Mouse (Mus musculus) thymus, adult 2 months (tissue): ENCODE data around the gene Fcer2a. TPM values are rescaled to one million over a fixed set of nuclear protein-coding genes. Genes with fewer than 3 reads are reported as not detected.

Source experiments
- DNase-seq: peaks from one replicate; pipeline ENCODE4 v3.0.0; 2021
- H3K27ac ChIP-seq: fragments of 200-500 bp; 2 replicates; pipeline ENCODE4 v1.5.1; 2012; ENCODE audit warnings: low read length, control low read depth; ENCODE audit not compliant: control insufficient read depth, insufficient read depth
- H3K27me3 ChIP-seq: fragments of 200-500 bp; 2 replicates; pipeline ENCODE4 v1.6.1; 2012; ENCODE audit warnings: mild to moderate bottlenecking, low read length, moderate library complexity, mixed read lengths; ENCODE audit not compliant: control insufficient read depth, insufficient read depth
- H3K36me3 ChIP-seq: fragments of 200-500 bp; 2 replicates; pipeline ENCODE4 v1.6.1; 2012; ENCODE audit warnings: mild to moderate bottlenecking, low read length, moderate library complexity; ENCODE audit not compliant: control insufficient read depth, insufficient read depth
- H3K4me1 ChIP-seq: fragments of 200-500 bp; replicated peaks from 2 replicates; pipeline ENCODE4 v1.6.1; 2012; ENCODE audit warnings: low read length; ENCODE audit not compliant: control insufficient read depth, insufficient read depth
- H3K4me3 ChIP-seq: fragments of 200-500 bp; 2 replicates; pipeline ENCODE4 v1.5.1; 2012; ENCODE audit warnings: mild to moderate bottlenecking, low read length, control low read depth, moderate library complexity; ENCODE audit not compliant: control insufficient read depth, insufficient read depth
- CTCF ChIP-seq: fragments of 200-500 bp; IDR thresholded peaks from 2 replicates; pipeline ENCODE4 v1.5.1; 2012; ENCODE audit warnings: mild to moderate bottlenecking, control low read depth, low read length, moderate library complexity, borderline replicate concordance; ENCODE audit not compliant: control insufficient read depth, poor library complexity, insufficient read depth; ENCODE audit errors: extremely low read depth
- POLR2A ChIP-seq: fragments of 200-500 bp; IDR thresholded peaks from 2 replicates; pipeline ENCODE4 v1.6.1; 2012; ENCODE audit warnings: mild to moderate bottlenecking, low read length, control low read depth, moderate library complexity; ENCODE audit not compliant: control insufficient read depth, poor library complexity, insufficient read depth; ENCODE audit errors: extremely low read depth
- WGBS: fragments of 180-500 bp; shearing (Covaris S2); methylation state at CpG from one replicate; pipeline ENCODE4 v1.1.7; 2018; 5-methylcytosine and 5-hydroxymethylcytosine counted together
- polyA plus RNA-seq: library from polyadenylated mRNA; depleted of rRNA; stranded (reverse); fragments of >200 nt; gene quantifications from 2 replicates; pipeline ENCODE4 v1.2.3, GENCODE M21; 2012

Gene Fcer2a
- polyA plus RNA-seq, 1 experiment, result 5.8 TPM

DNA sequence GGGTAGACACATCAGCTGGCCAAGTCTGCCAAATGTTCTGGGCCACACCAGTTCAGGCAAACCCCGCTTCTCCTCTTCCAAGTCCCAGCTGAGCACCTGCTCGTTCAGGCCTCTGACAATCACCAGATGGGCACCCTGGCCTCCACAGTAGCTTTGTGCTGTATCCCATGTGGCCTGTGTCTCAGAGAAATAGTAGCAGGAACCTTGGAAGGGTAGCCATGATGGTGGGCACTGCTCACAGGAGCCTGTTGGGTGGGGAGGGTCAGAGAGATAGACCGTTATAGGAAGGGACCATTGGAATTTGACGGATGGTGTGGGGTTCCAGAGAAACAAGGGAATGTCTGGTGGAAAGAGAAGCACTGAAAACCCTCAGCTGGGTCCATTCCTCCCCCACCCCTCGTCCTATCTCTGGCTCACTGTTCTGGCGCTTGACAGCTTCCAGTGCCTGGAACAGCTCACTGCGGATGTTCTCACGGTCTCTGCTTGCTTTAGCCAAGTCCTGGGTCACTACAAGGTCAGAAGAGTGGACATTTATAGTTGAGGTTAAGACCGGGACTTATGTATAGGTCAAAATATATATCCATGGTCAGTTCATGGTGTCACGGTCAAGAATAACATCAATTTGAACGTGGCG, 23.5 kb upstream of the Fcer2a start:
- H3K4me1 ChIP-seq, result no peaks in the 10 kb centered on the region
- 93% methylated on average over 12 of the region's 12 CpGs for WGBS
- DNase-seq, result no peak
- no peaks in the 10 kb centered on the region for H3K36me3 ChIP-seq
- H3K27me3 ChIP-seq, result no peaks in the 10 kb centered on the region
- H3K27ac ChIP-seq, result no peak overlapping the region
- TF ChIP-seq CTCF (no peak), POLR2A (no peak)
- no peak overlapping the region for H3K4me3 ChIP-seq

DNA sequence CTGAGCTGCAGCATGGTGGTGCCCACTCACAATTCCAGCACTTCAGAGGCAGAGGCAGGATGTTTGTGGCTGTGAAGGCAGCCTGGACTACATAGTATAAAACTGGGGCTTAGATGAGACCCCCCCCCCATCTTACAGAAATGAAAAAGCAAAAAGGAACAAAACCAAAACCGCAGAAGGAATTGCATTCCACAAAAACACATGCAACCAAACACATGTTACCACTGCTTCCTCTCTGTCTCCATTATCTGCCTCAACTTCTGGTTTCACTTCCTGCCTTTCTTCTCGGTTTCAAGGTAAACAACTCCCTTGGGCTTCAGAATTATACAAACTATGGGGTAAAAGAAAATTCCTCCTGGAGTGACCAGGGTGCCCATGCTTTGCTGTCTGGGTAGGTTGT, 17.7 kb upstream of the Fcer2a start:
- 2% methylated on average over 2 of the region's 2 CpGs for WGBS
- Histone ChIP-seq H3K4me1 (peaks cover 12% of the 10 kb centered on the region), H3K36me3 (no peaks in the 10 kb centered on the region), H3K4me3 (no peak overlapping the region), H3K27me3 (no peaks in the 10 kb centered on the region), H3K27ac (peak overlapping the region; percentile 19; the same call in 1 of the 2 replicates)
- DNase-seq, result no peak
- no peak for TF ChIP-seq POLR2A
- no peak for TF ChIP-seq CTCF

DNA sequence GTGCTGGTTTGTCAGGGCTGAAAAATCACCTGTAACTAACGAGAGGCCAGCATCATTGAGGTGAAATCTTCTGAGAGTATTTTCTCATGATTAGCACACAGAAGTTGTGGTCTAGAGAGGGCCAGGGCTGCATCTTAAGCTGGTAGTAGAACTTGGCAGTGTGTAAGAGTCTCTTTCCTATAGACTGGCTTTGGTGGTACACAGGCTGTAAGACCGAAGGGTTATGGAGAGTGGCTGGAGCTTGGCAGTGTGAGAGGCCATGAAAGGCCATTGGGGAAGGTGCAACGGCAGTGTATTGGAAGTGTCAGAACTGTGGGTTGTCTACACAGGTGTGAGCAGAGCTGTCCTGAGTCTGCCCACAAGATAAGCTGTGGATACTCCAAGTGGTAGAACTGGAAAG, 16.3 kb upstream of the Fcer2a start:
- WGBS, result 41% methylated on average over 3 of the region's 3 CpGs
- DNase-seq, result no peak
- H3K36me3 ChIP-seq, result no peaks in the 10 kb centered on the region
- peaks cover 12% of the 10 kb centered on the region for H3K4me1 ChIP-seq
- TF ChIP-seq CTCF, result no peak
- TF ChIP-seq POLR2A, result no peak
- H3K4me3 ChIP-seq, result no peak overlapping the region
- no peaks in the 10 kb centered on the region for H3K27me3 ChIP-seq
- no peak overlapping the region for H3K27ac ChIP-seq

- 74% methylated on average over 7 of the region's 7 CpGs for WGBS
- H3K36me3 ChIP-seq, result no peaks in the 10 kb centered on the region
- DNase-seq, result no peak
Observed at GRCm38 (mm10) chr8:3707611-3708010, 13.6 kb upstream of the Fcer2a start.

DNA sequence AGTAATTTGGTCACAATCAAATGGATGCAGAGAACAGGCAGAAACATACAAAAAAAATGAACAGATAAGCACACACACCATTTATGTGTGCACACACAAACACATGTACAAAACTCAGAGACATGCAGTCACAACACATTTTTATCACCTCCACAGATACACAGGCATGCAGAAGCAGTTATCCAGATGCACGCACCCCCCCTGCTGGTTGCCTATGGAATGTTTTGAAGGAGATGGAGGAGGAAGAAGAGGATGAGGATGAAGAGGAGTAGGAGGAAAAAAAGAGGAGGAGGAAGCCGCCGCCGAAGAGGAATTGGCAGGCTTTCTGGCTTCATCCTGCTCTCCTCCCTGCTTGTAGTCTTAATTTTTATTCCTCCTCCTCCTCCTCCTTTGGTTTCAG, 11.7 kb upstream of the Fcer2a start:
- TF ChIP-seq CTCF, result no peak
- no peak for TF ChIP-seq POLR2A
- Histone ChIP-seq H3K4me1 (peaks cover 6% of the 10 kb centered on the region; the same call in 1 of the 2 replicates), H3K27ac (no peak overlapping the region), H3K4me3 (no peak overlapping the region), H3K27me3 (no peaks in the 10 kb centered on the region), H3K36me3 (no peaks in the 10 kb centered on the region)
- peak; percentile 25 for DNase-seq
- WGBS, result 65% methylated on average over 4 of the region's 4 CpGs

More at GRCm38 (mm10) chr8:3707611-3708010, 13.6 kb upstream of the Fcer2a start:
- H3K27me3 ChIP-seq, result no peaks in the 10 kb centered on the region
- TF ChIP-seq CTCF, result no peak
- TF ChIP-seq POLR2A, result no peak
- peaks cover 12% of the 10 kb centered on the region for H3K4me1 ChIP-seq
- no peak overlapping the region for H3K4me3 ChIP-seq
- H3K27ac ChIP-seq, result no peak overlapping the region

DNA sequence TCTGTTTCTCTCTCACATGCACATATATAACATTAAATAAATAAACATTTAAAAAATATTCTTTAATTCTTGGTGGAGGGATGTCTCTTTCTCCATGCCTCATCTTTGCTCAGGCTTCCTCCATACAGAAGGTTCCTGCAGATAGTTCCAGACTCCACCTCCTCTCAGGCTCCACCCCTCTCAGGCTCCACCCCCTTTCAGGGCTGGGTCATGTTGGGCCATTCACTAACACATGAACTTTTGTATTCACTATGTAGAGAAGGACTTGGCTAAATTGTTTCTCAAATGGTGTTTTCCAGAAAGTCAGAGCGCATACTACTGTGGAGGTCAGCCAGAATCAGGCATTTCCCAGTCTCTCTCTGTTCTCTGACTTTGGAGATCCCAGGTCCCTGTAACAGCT, 7.5 kb upstream of the Fcer2a start:
- H3K4me1 ChIP-seq, result no peaks in the 10 kb centered on the region
- 100% methylated on average over 1 of the region's 1 CpGs for WGBS
- no peak overlapping the region for H3K27ac ChIP-seq
- no peaks in the 10 kb centered on the region for H3K27me3 ChIP-seq
- TF ChIP-seq POLR2A, result no peak
- no peak for TF ChIP-seq CTCF
- no peak for DNase-seq
- H3K4me3 ChIP-seq, result no peak overlapping the region
- no peaks in the 10 kb centered on the region for H3K36me3 ChIP-seq

GRCm38 (mm10) chr8:3690774-3691173, 3.2 kb downstream of the Fcer2a start:
- 79% methylated on average over 3 of the region's 3 CpGs for WGBS
- no peak overlapping the region for H3K4me3 ChIP-seq
- TF ChIP-seq POLR2A, result no peak
- no peak for TF ChIP-seq CTCF

More at GRCm38 (mm10) chr8:3690774-3691173, 3.2 kb downstream of the Fcer2a start:
- Histone ChIP-seq H3K27ac (no peak overlapping the region), H3K36me3 (no peaks in the 10 kb centered on the region), H3K4me1 (no peaks in the 10 kb centered on the region), H3K27me3 (no peaks in the 10 kb centered on the region)
- DNase-seq, result no peak
